Mouse (Mus musculus) CD4-positive, CD25-positive, alpha-beta regulatory T cell (primary cell): Measurements from ENCODE around the gene Ppp1r12a. TPM values are rescaled to one million over a fixed set of nuclear protein-coding genes. Genes with fewer than 3 reads are reported as not detected.

Experiments
- polyA plus RNA-seq: library from polyadenylated mRNA; unstranded; fragments of 100-300 nt; shearing (Covaris generic); gene quantifications from one replicate; pipeline ENCODE4 v1.2.1, GENCODE M21; 2017

The Ppp1r12a gene
- 93.2 TPM for polyA plus RNA-seq

GRCm38 (mm10) chr10:108161261-108162256 lies at the start of gene Ppp1r12a:
Gene Ppp1r12a (plus strand): TSS chr10:108162193.

GRCm38 (mm10) chr10:108331784-108332561 lies 170.0 kb downstream of the Ppp1r12a start, which contains the start of gene Pawr:
Gene Pawr (plus strand): TSS chr10:108332121.

Other genes starting within 250 kb of the Ppp1r12a start
- gene Pawr, start 169.9 kb downstream of the Ppp1r12a start, polyA plus RNA-seq: 0.20 TPM